Mouse (Mus musculus): ENCODE measurements around the gene Ets1.

Ets1 gene

GRCm38 (mm10) chr9:32694916-32695490 lies 59.0 kb downstream of the Ets1 start:
- no peak for DNase-seq (ENCODE audit: low read depth, low spot score)

GRCm38 (mm10) chr9:32695492-32696190 lies 59.6 kb downstream of the Ets1 start:
- no peak for DNase-seq (ENCODE audit: low read depth, low spot score)

- DNase-seq (ENCODE audit: low read depth, low spot score): no peak
Observed at GRCm38 (mm10) chr9:32696259-32696658, 60.2 kb downstream of the Ets1 start.

- no peak for DNase-seq (ENCODE audit: low read depth, low spot score)
Observed at GRCm38 (mm10) chr9:32696717-32697116, 60.7 kb downstream of the Ets1 start.

GRCm38 (mm10) chr9:32697291-32698110 lies 61.5 kb downstream of the Ets1 start:
- no peak for DNase-seq (ENCODE audit: low read depth, low spot score)

GRCm38 (mm10) chr9:32698766-32699165 lies 62.7 kb downstream of the Ets1 start:
- no peak for DNase-seq (ENCODE audit: low read depth, low spot score)

GRCm38 (mm10) chr9:32699391-32699841 lies 63.4 kb downstream of the Ets1 start:
- DNase-seq (ENCODE audit: low read depth, low spot score): no peak

- DNase-seq (ENCODE audit: low read depth, low spot score): no peak
Observed at GRCm38 (mm10) chr9:32700091-32700905, 64.3 kb downstream of the Ets1 start.

GRCm38 (mm10) chr9:32701126-32701997 lies 65.3 kb downstream of the Ets1 start:
- DNase-seq (ENCODE audit: low read depth, low spot score): no peak

- no peak for DNase-seq (ENCODE audit: low read depth, low spot score)
Observed at GRCm38 (mm10) chr9:32701998-32702305, 65.9 kb downstream of the Ets1 start.

GRCm38 (mm10) chr9:32702836-32703395 lies 66.9 kb downstream of the Ets1 start:
- DNase-seq (ENCODE audit: low read depth, low spot score): no peak

- DNase-seq (ENCODE audit: low read depth, low spot score): no peak
Observed at GRCm38 (mm10) chr9:32703976-32704745, 68.1 kb downstream of the Ets1 start.

- no peak for DNase-seq (ENCODE audit: low read depth, low spot score)
Observed at GRCm38 (mm10) chr9:32705827-32706478, 69.9 kb downstream of the Ets1 start.

- DNase-seq (ENCODE audit: low read depth, low spot score): no peak
Observed at GRCm38 (mm10) chr9:32707436-32707835, 71.4 kb downstream of the Ets1 start.

GRCm38 (mm10) chr9:32708491-32708890 lies 72.5 kb downstream of the Ets1 start:
- DNase-seq (ENCODE audit: low read depth, low spot score): no peak

- DNase-seq (ENCODE audit: low read depth, low spot score): no peak
Observed at GRCm38 (mm10) chr9:32709359-32709758, 73.3 kb downstream of the Ets1 start.

GRCm38 (mm10) chr9:32709764-32710734 lies 74.0 kb downstream of the Ets1 start:
- no peak for DNase-seq (ENCODE audit: low read depth, low spot score)

Measured in telencephalon, adult 2 months (tissue).